In genomic region chr17:10432525-10433180, GRCm38 (mm10) we compare ENCODE assay signal across 25 mouse cellular contexts.
DNase-seq lines count a peak whose midpoint lies in the region; ATAC-seq and TF ChIP-seq lines count a peak whose summit lies in the region.
"Had no signal": no experiment of that assay in that cellular context is flagged by ENCODE, and none has a peak within 500 bp of the region (broad histone marks: within the 10 kb centered on the region; RNA-seq: fewer than 3 reads in every experiment).

No protein-coding gene starts in this region.

- H3K27me3 ChIP-seq in kidney, embryonic 16.5 days (ENCODE audit: insufficient read depth, low read length), result no peaks in the 10 kb centered on the region
- no peaks in the 10 kb centered on the region for H3K27me3 ChIP-seq in E14TG2a.4 (ENCODE audit: insufficient read depth, low read length)
- no peaks in the 10 kb centered on the region for H3K27me3 ChIP-seq in ES-Bruce4 (ENCODE audit: control insufficient read depth, insufficient read depth, low read length, poor library complexity, severe bottlenecking)
- H3K27me3 ChIP-seq in midbrain, postnatal 0 days (ENCODE audit: insufficient read depth, low read length), result no peaks in the 10 kb centered on the region
- H3K27me3 ChIP-seq: forebrain, embryonic 15.5 days; heart, embryonic 13.5 days had no signal

- H3K27ac ChIP-seq in kidney, embryonic 16.5 days (ENCODE audit: low read length), result no peak overlapping the region
- peak overlapping the region; percentile 99 for H3K27ac ChIP-seq in ES-Bruce4 (ENCODE audit: insufficient read depth, low read length)
- H3K27ac ChIP-seq in midbrain, postnatal 0 days (ENCODE audit: low read depth, low read length), result no peak overlapping the region
- H3K27ac ChIP-seq: forebrain, embryonic 12.5 days; forebrain, embryonic 15.5 days; heart, embryonic 10.5 days; heart, embryonic 13.5 days; hindbrain, embryonic 14.5 days; hindbrain, postnatal 0 days had no signal

- no peak overlapping the region for H3K4me2 ChIP-seq in kidney, embryonic 16.5 days (replicated peaks; ENCODE audit: low read depth, low read length)
- no peak overlapping the region for H3K4me2 ChIP-seq in midbrain, postnatal 0 days (ENCODE audit: low read depth, low read length, poor library complexity, severe bottlenecking)
- H3K4me2 ChIP-seq: forebrain, embryonic 12.5 days; forebrain, embryonic 15.5 days; heart, embryonic 13.5 days; hindbrain, embryonic 14.5 days had no signal

- no peaks in the 10 kb centered on the region for H3K4me1 ChIP-seq in kidney, embryonic 16.5 days (ENCODE audit: insufficient read depth, low read length)
- H3K4me1 ChIP-seq in E14TG2a.4 (replicated peaks; ENCODE audit: low read depth, low read length) (peaks cover 76% of the 10 kb centered on the region), ES-Bruce4 (ENCODE audit: control insufficient read depth, insufficient read depth, low read length) (peaks cover 9% of the 10 kb centered on the region)
- no peaks in the 10 kb centered on the region for H3K4me1 ChIP-seq in midbrain, postnatal 0 days (ENCODE audit: insufficient read depth, low read length)
- H3K4me1 ChIP-seq: forebrain, embryonic 15.5 days had no signal

- DNase-seq in kidney, adult 11 months, result no peak
- peak; percentile 98 for DNase-seq in R1 (ENCODE audit: low read depth, low spot score)
- DNase-seq in midbrain, postnatal 0 days (ENCODE audit: low spot score), result no peak
- DNase-seq in cerebellum, adult 8-10 months, result no peak
- no peak for DNase-seq in retina, embryonic 14.5 days (ENCODE audit: low spot score)
- DNase-seq: adrenal gland, adult 8-10 months; adrenal gland, postnatal 25 days; cerebellum, adult 11-12 months; cerebellum, adult 9-10 months; cerebellum, postnatal 14 days; gastrocnemius, postnatal 36 days; heart, postnatal 14 days had no signal

- H3K36me3 ChIP-seq in kidney, embryonic 16.5 days (ENCODE audit: insufficient read depth, low read length), result no peaks in the 10 kb centered on the region
- H3K36me3 ChIP-seq in E14TG2a.4 (ENCODE audit: insufficient read depth, low read length) (no peaks in the 10 kb centered on the region), ES-Bruce4 (ENCODE audit: control insufficient read depth, insufficient read depth, low read length, poor library complexity, severe bottlenecking) (no peaks in the 10 kb centered on the region)
- no peaks in the 10 kb centered on the region for H3K36me3 ChIP-seq in midbrain, postnatal 0 days (ENCODE audit: insufficient read depth, low read length)
- H3K36me3 ChIP-seq: forebrain, embryonic 12.5 days; forebrain, embryonic 15.5 days; heart, embryonic 10.5 days; heart, embryonic 13.5 days had no signal

- TF ChIP-seq POLR2A in ES-Bruce4 (IDR thresholded peaks at IDR 0.05; ENCODE audit: insufficient read depth, low read length), result no peak

- no peaks in the 10 kb centered on the region for H3K9me3 ChIP-seq in kidney, embryonic 16.5 days (ENCODE audit: low read length)
- H3K9me3 ChIP-seq in E14TG2a.4 (ENCODE audit: low read length), result no peaks in the 10 kb centered on the region
- H3K9me3 ChIP-seq in ES-Bruce4 (replicated peaks; ENCODE audit: control insufficient read depth, insufficient read depth, low read length, poor library complexity, severe bottlenecking), result no peaks in the 10 kb centered on the region
- H3K9me3 ChIP-seq in midbrain, postnatal 0 days (ENCODE audit: low read length), result no peaks in the 10 kb centered on the region
- H3K9me3 ChIP-seq: forebrain, embryonic 12.5 days; forebrain, embryonic 15.5 days; heart, embryonic 10.5 days; heart, embryonic 13.5 days had no signal

- ATAC-seq in kidney, embryonic 16.5 days (ENCODE audit: low FRiP score, low TSS enrichment), result peak; percentile 42; the same call in 1 of the 2 replicates
- ATAC-seq in midbrain, postnatal 0 days (ENCODE audit: low FRiP score), result no peak
- ATAC-seq: activated CD4-positive, CD25-positive, alpha-beta regulatory T cell, adult 4 months; CD4-positive, CD25-positive, alpha-beta regulatory T cell, adult 4 months; forebrain, embryonic 15.5 days; hindbrain, postnatal 0 days; inflammation-experienced regulatory T-cells, adult 6 months; intestine, embryonic 16.5 days had no signal

- WGBS in kidney, embryonic 16.5 days, result 67% methylated on average over 7 of the region's 7 CpGs
- 93% methylated on average over 7 of the region's 7 CpGs for WGBS in midbrain, postnatal 0 days

- peak; percentile 76 for TF ChIP-seq EP300 in ES-Bruce4 (IDR thresholded peaks at IDR 0.05; ENCODE audit: insufficient read depth, low read depth, low read length)

- no peak overlapping the region for H3K4me3 ChIP-seq in kidney, embryonic 16.5 days (ENCODE audit: low read length)
- peak overlapping the region; percentile 43; the same call in 1 of the 2 replicates for H3K4me3 ChIP-seq in E14TG2a.4 (replicated peaks; ENCODE audit: low read length)
- no peak overlapping the region for H3K4me3 ChIP-seq in ES-Bruce4 (ENCODE audit: low read depth, low read length)
- H3K4me3 ChIP-seq in midbrain, postnatal 0 days (ENCODE audit: low read depth, low read length), result no peak overlapping the region
- H3K4me3 ChIP-seq: forebrain, embryonic 12.5 days; forebrain, embryonic 15.5 days; heart, embryonic 10.5 days; heart, embryonic 13.5 days had no signal

- TF ChIP-seq CTCF in E14TG2a.4 (conservative IDR thresholded peaks at IDR 0.05; ENCODE audit: low read length) (no peak), ES-Bruce4 (IDR thresholded peaks at IDR 0.05; ENCODE audit: low read depth, low read length) (no peak)
- no peak for TF ChIP-seq CTCF in midbrain, postnatal 0 days (IDR thresholded peaks at IDR 0.05)

- H3K9ac ChIP-seq in kidney, embryonic 16.5 days (replicated peaks; ENCODE audit: low read length), result no peak overlapping the region
- H3K9ac ChIP-seq in ES-Bruce4 (ENCODE audit: low read depth, poor library complexity, severe bottlenecking), result no peak overlapping the region; the same call in 1 of the 2 replicates
- no peak overlapping the region for H3K9ac ChIP-seq in midbrain, postnatal 0 days (replicated peaks; ENCODE audit: low read length, poor library complexity, severe bottlenecking)
- H3K9ac ChIP-seq: forebrain, embryonic 12.5 days; forebrain, embryonic 15.5 days; heart, embryonic 13.5 days; hindbrain, embryonic 14.5 days had no signal
